Mouse (Mus musculus): ENCODE results near the gene Zfp456. TPM values are rescaled to one million over a fixed set of nuclear protein-coding genes. Genes with fewer than 3 reads are reported as not detected.

Gene Zfp456
- 7.3 TPM for polyA plus RNA-seq (2014; fragmentation: Illumina TruSeq; extraction: RNeasy Lipid Tissue Mini Kit (QIAGEN cat#74804); ENCODE audit: low read depth, low replicate concordance)

GRCm38 (mm10) chr13:67375050-67375911 is at the start of gene Zfp456, which contains the start of gene Gm28041:
TSS of gene Zfp456 (minus strand) at chr13:67375810.
TSS of gene Gm28041 (minus strand) at chr13:67375733.

GRCm38 (mm10) chr13:67421207-67421857 is 45.7 kb upstream of the Zfp456 start, which contains the start of gene Zfp459:
TSS of gene Zfp459 (minus strand) at chr13:67421418.

DNA sequence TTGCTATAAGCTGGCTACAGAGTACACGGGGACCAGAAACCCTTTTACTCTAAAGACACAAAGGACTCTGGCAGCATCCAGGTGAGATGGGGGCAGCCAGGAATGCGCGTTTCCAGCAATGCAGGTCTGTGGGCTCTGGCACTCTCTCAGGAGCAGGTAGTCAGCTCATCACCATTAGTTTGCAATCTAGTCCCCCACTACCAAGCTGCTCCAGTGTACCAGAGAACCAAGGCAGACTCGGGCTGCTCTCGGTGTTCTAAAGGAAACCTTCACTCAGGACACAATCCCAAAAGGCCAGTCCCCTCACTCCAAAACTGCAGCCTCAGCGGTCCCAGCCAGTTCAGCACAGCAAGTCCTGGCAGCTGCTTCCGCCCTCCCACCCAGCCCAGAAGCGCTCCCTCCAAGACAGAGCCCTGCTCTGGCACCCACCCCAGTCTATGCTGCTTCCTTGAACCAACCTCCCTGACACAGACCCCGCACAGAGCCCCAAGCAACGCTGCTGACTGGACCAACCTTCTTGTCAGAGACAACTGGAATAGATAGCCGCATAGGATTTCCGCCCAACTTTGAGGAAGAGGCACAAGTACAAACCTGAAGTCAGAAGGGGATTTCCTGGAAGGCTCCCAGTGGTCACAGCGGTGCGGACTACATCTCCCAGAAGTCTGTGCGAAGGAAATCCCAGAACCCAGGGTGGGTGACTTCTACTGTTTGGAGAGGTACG is 23.7 kb upstream of the Zfp456 start, which contains the start of gene Zfp429:
Gene Zfp429 (minus strand): TSS at position 637 of the 721 bp plus-strand sequence.

DNA sequence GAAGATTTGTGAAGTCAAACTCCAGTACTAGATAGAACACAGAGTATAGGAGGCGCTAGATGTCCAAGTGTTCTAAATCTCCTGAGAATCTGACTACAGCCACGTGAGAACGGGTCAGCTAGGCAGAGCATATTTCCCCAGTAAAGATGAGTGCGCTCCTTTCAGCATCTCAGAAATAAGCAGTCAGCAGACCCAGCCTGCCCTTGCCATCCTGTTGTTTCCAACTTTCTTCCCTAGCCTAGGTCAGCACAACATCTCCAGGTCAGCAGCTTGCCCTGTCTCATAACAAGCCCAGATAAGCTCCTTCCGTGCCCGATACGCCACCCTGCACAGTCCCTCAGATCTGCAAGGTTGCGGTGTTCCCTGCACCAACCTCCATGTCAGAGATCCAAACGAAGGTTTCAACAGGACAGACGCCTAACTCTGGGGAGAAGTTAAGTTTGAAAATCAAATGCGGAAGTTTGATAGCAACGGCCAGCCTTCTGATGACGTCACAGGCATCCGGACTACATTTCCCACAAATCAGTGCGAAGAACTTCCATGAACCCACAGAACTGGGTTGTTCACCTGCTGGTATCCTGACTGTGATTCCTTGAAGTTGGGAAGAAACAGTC is 15.4 kb downstream of the Zfp456 start, which contains the start of the genes Gm28044 and Zfp953:
Gene Gm28044 (minus strand): TSS at position 406 of the 614 bp plus-strand sequence.
Gene Zfp953 (minus strand): TSS at position 475 of the 614 bp plus-strand sequence.

DNA sequence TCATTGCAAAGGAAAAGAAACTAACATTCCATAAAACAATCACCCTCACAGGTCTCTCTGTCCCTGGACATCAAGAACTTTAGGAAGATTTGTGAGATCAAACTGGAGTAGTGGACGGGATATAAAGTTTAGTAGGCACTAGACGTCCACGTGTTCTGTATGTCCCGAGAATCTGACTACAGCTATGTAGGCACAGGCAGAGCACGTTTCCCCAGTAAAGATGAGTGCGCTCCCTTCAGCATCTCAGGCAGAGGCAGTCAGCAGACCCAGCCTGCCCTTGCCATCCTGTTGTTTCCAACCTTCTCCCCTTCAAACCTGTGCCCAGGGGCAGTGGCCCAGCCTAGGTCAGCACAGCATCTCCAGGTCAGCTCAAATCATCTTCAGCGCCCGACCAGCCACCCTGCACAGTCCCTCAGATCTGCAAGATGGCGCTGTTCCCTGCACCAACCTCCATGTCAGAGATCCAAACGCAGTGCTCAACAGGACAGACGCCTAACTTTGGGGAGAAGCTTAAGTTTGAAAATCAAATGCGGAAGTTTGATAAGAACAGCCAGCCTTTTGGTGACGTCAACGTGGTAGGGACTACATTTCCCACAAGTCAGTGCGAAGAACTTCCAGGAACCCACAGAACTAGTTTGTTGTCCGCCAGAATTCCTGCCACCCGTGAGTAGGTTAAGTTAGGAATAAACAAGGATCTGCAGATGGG is 43.4 kb downstream of the Zfp456 start, which contains the start of gene Zfp595:
Gene Zfp595 (minus strand): TSS at position 552 of the 706 bp plus-strand sequence.

Other genes with a start within 250 kb of the Zfp456 start
- gene Rsl1, start 202.6 kb downstream of the Zfp456 start, polyA plus RNA-seq (2014; fragmentation: Illumina TruSeq; extraction: RNeasy Lipid Tissue Mini Kit (QIAGEN cat#74804); ENCODE audit: low read depth, low replicate concordance), result 16.8 TPM
- gene Zfp455, start 181.3 kb downstream of the Zfp456 start, polyA plus RNA-seq (2014; fragmentation: Illumina TruSeq; extraction: RNeasy Lipid Tissue Mini Kit (QIAGEN cat#74804); ENCODE audit: low read depth, low replicate concordance), result 5.5 TPM
- gene Zfp458, start 97.3 kb downstream of the Zfp456 start, polyA plus RNA-seq (2014; fragmentation: Illumina TruSeq; extraction: RNeasy Lipid Tissue Mini Kit (QIAGEN cat#74804); ENCODE audit: low read depth, low replicate concordance), result 9.5 TPM
- gene Zfp457, start 69.3 kb downstream of the Zfp456 start, polyA plus RNA-seq (2014; fragmentation: Illumina TruSeq; extraction: RNeasy Lipid Tissue Mini Kit (QIAGEN cat#74804); ENCODE audit: low read depth, low replicate concordance), result 2.1 TPM
- 16.5 TPM for gene Zfp595, start 43.2 kb downstream of the Zfp456 start, polyA plus RNA-seq (2014; fragmentation: Illumina TruSeq; extraction: RNeasy Lipid Tissue Mini Kit (QIAGEN cat#74804); ENCODE audit: low read depth, low replicate concordance)
- not detected for gene Gm28044, start 15.3 kb downstream of the Zfp456 start, polyA plus RNA-seq (2014; fragmentation: Illumina TruSeq; extraction: RNeasy Lipid Tissue Mini Kit (QIAGEN cat#74804); ENCODE audit: low read depth, low replicate concordance)
- 12.6 TPM for gene Zfp953, start 15.2 kb downstream of the Zfp456 start, polyA plus RNA-seq (2014; fragmentation: Illumina TruSeq; extraction: RNeasy Lipid Tissue Mini Kit (QIAGEN cat#74804); ENCODE audit: low read depth, low replicate concordance)
- not detected for gene Gm28041, start 77 bp downstream of the Zfp456 start, polyA plus RNA-seq (2014; fragmentation: Illumina TruSeq; extraction: RNeasy Lipid Tissue Mini Kit (QIAGEN cat#74804); ENCODE audit: low read depth, low replicate concordance)
- 16.3 TPM for gene Zfp429, start 24.0 kb upstream of the Zfp456 start, polyA plus RNA-seq (2014; fragmentation: Illumina TruSeq; extraction: RNeasy Lipid Tissue Mini Kit (QIAGEN cat#74804); ENCODE audit: low read depth, low replicate concordance)
- 3.8 TPM for gene Zfp459, start 45.6 kb upstream of the Zfp456 start, polyA plus RNA-seq (2014; fragmentation: Illumina TruSeq; extraction: RNeasy Lipid Tissue Mini Kit (QIAGEN cat#74804); ENCODE audit: low read depth, low replicate concordance)
- gene Zfp874a, start 75.8 kb upstream of the Zfp456 start, polyA plus RNA-seq (2014; fragmentation: Illumina TruSeq; extraction: RNeasy Lipid Tissue Mini Kit (QIAGEN cat#74804); ENCODE audit: low read depth, low replicate concordance), result 86.6 TPM
- gene Zfp874b, start 108.4 kb upstream of the Zfp456 start, polyA plus RNA-seq (2014; fragmentation: Illumina TruSeq; extraction: RNeasy Lipid Tissue Mini Kit (QIAGEN cat#74804); ENCODE audit: low read depth, low replicate concordance), result 39.0 TPM
- gene Zfp58, start 124.7 kb upstream of the Zfp456 start, polyA plus RNA-seq (2014; fragmentation: Illumina TruSeq; extraction: RNeasy Lipid Tissue Mini Kit (QIAGEN cat#74804); ENCODE audit: low read depth, low replicate concordance), result 26.0 TPM
- gene Gm26965, start 150.3 kb upstream of the Zfp456 start, polyA plus RNA-seq (2014; fragmentation: Illumina TruSeq; extraction: RNeasy Lipid Tissue Mini Kit (QIAGEN cat#74804); ENCODE audit: low read depth, low replicate concordance), result not detected
- gene Zfp87, start 150.4 kb upstream of the Zfp456 start, polyA plus RNA-seq (2014; fragmentation: Illumina TruSeq; extraction: RNeasy Lipid Tissue Mini Kit (QIAGEN cat#74804); ENCODE audit: low read depth, low replicate concordance), result 23.8 TPM
- 23.0 TPM for gene Zfp748, start 178.0 kb upstream of the Zfp456 start, polyA plus RNA-seq (2014; fragmentation: Illumina TruSeq; extraction: RNeasy Lipid Tissue Mini Kit (QIAGEN cat#74804); ENCODE audit: low read depth, low replicate concordance)
- 34.3 TPM for gene Zfp729b, start 233.9 kb upstream of the Zfp456 start, polyA plus RNA-seq (2014; fragmentation: Illumina TruSeq; extraction: RNeasy Lipid Tissue Mini Kit (QIAGEN cat#74804); ENCODE audit: low read depth, low replicate concordance)